Mouse (Mus musculus) gastrocnemius, postnatal 14 days (tissue): ENCODE measurements around the gene Spryd3. TPM values are rescaled to one million over a fixed set of nuclear protein-coding genes. Genes with fewer than 3 reads are reported as not detected.

Experiments
- DNase-seq: peaks from one replicate; pipeline ENCODE4 v3.0.0; 2021; ENCODE audit warnings: mixed read lengths
- intact Hi-C: fragments of 180-260 bp; cut with DNase I; formaldehyde crosslinking; loops from one replicate; pipeline ENCODE4 v1.15.1; 2025; ENCODE audit warnings: low total_unique reads
- total RNA-seq, 2 experiments: library from RNA; stranded (reverse); gene quantifications; 2 replicates each; pipeline ENCODE4 v1.2.3; 2021

Spryd3 gene
- total RNA-seq, 2 experiments from 2014 or later, result 10.0 to 12.0 TPM

GRCm38 (mm10) chr15:102150301-102151135 lies 14.5 kb upstream of the Spryd3 start, which contains the start of gene Soat2:
Soat2 (plus strand) TSS chr15:102150526.
- DNase-seq, result no peak
- intact Hi-C loops, result no loop called here

GRCm38 (mm10) chr15:102149561-102149960 lies 13.5 kb upstream of the Spryd3 start:
- intact Hi-C loops, result no loop called here

GRCm38 (mm10) chr15:102147674-102148402 lies 11.8 kb upstream of the Spryd3 start:
- no peak for DNase-seq
- intact Hi-C loops, result loop anchor here (2.0 kb wide), 1 partner anchor 31 kb away; no protein-coding TSS in a partner anchor

More at GRCm38 (mm10) chr15:102149561-102149960, 13.5 kb upstream of the Spryd3 start:
- no peak for DNase-seq

- intact Hi-C loops, result loop anchor here (2.0 kb wide), 1 partner anchor 30 kb away; no protein-coding TSS in a partner anchor
- peak; percentile 41 for DNase-seq
Observed at GRCm38 (mm10) chr15:102146882-102147281, 10.8 kb upstream of the Spryd3 start.

GRCm38 (mm10) chr15:102146089-102146488 lies 10.1 kb upstream of the Spryd3 start:
- no peak for DNase-seq
- intact Hi-C loops, result loop anchor here (2.0 kb wide), 1 partner anchor 29 kb away; no protein-coding TSS in a partner anchor

GRCm38 (mm10) chr15:102145330-102145729 lies 9.3 kb upstream of the Spryd3 start:
- intact Hi-C loops, result no loop called here
- DNase-seq, result peak; percentile 65

- DNase-seq, result no peak
Observed at GRCm38 (mm10) chr15:102144726-102145125, 8.7 kb upstream of the Spryd3 start.

GRCm38 (mm10) chr15:102144274-102144711 lies 8.3 kb upstream of the Spryd3 start, which contains the start of gene Igfbp6:
Igfbp6 (plus strand) TSS chr15:102144362.
- intact Hi-C loops, result no loop called here

More at GRCm38 (mm10) chr15:102144726-102145125, 8.7 kb upstream of the Spryd3 start:
- intact Hi-C loops, result no loop called here

GRCm38 (mm10) chr15:102142914-102143912 lies 7.2 kb upstream of the Spryd3 start:
- DNase-seq, result peak; percentile 73
- intact Hi-C loops, result no loop called here

More at GRCm38 (mm10) chr15:102144274-102144711, 8.3 kb upstream of the Spryd3 start, which contains the start of gene Igfbp6:
- DNase-seq, result peak; percentile 50

GRCm38 (mm10) chr15:102141120-102141519 lies 5.1 kb upstream of the Spryd3 start:
- intact Hi-C loops, result no loop called here
- DNase-seq, result no peak

GRCm38 (mm10) chr15:102135522-102136128 lies 409 bp downstream of the Spryd3 start:
- DNase-seq, result no peak
- intact Hi-C loops, result no loop called here

- intact Hi-C loops, result no loop called here
- no peak for DNase-seq
Observed at GRCm38 (mm10) chr15:102134709-102135108, 1.3 kb downstream of the Spryd3 start.

- DNase-seq, result no peak
- intact Hi-C loops, result no loop called here
Observed at GRCm38 (mm10) chr15:102133314-102133713, 2.7 kb downstream of the Spryd3 start.

GRCm38 (mm10) chr15:102126303-102126702 lies 9.7 kb downstream of the Spryd3 start:
- DNase-seq, result peak; percentile 78
- intact Hi-C loops, result no loop called here

GRCm38 (mm10) chr15:102120530-102120929 lies 15.5 kb downstream of the Spryd3 start:
- intact Hi-C loops, result no loop called here

GRCm38 (mm10) chr15:102119831-102120170 lies 16.2 kb downstream of the Spryd3 start:
- intact Hi-C loops, result no loop called here
- DNase-seq, result no peak

More at GRCm38 (mm10) chr15:102120530-102120929, 15.5 kb downstream of the Spryd3 start:
- DNase-seq, result no peak

- DNase-seq, result no peak
- intact Hi-C loops, result no loop called here
Observed at GRCm38 (mm10) chr15:102119121-102119830, 16.8 kb downstream of the Spryd3 start.

GRCm38 (mm10) chr15:102118591-102118990 lies 17.4 kb downstream of the Spryd3 start:
- no peak for DNase-seq
- intact Hi-C loops, result no loop called here
